Mouse (Mus musculus) embryonic facial prominence, embryonic 14.5 days (tissue): Measurements from ENCODE around the gene Nfx1. TPM values are rescaled to one million over a fixed set of nuclear protein-coding genes. Genes with fewer than 3 reads are reported as not detected.

Source experiments
- microRNA-seq: library from miRNA; unstranded; fragments of <30 nt; microRNA quantifications from one replicate; pipeline ENCODE4, GENCODE M21; 2016; ENCODE audit warnings: borderline number of aligned reads
- polyA plus RNA-seq: library from polyadenylated mRNA; unstranded; fragments of >200 nt; fragmentation: Nextera tagmentation; extraction: Ambion mirVana; gene quantifications from 2 replicates; pipeline ENCODE4 v1.2.1, GENCODE M21; 2014

Nfx1 gene
- polyA plus RNA-seq, 1 experiment from 2014 or later: 78.4 TPM

Small RNA genes within 50 kb of the gene (microRNA-seq; reads per million reads assigned to microRNA genes)
- 0.83 reads per million for gene Mir3094

Other genes with a start within 250 kb of the Nfx1 start
- gene Dnaja1, start 248.8 kb upstream of the Nfx1 start, polyA plus RNA-seq: 379 and 406 TPM in 2 replicates
- gene Smu1, start 213.0 kb upstream of the Nfx1 start, polyA plus RNA-seq: 126 and 136 TPM in 2 replicates
- 66.8 and 68.3 TPM in 2 replicates for gene B4galt1, start 116.9 kb upstream of the Nfx1 start, polyA plus RNA-seq
- gene Spink4, start 50.9 kb upstream of the Nfx1 start, polyA plus RNA-seq: 0.84 TPM in 1 of 2 replicates, not detected in the other
- gene Bag1, start 22.6 kb upstream of the Nfx1 start, polyA plus RNA-seq: 232 and 240 TPM in 2 replicates
- 103 TPM in 2 replicates for gene Chmp5, start 22.5 kb upstream of the Nfx1 start, polyA plus RNA-seq
- gene Aqp7, start 77.2 kb downstream of the Nfx1 start, polyA plus RNA-seq: 0.18 and 0.74 TPM in 2 replicates
- gene Aqp3, start 127.3 kb downstream of the Nfx1 start, polyA plus RNA-seq: 18.4 and 20.4 TPM in 2 replicates
- 24.9 and 29.4 TPM in 2 replicates for gene Nol6, start 153.5 kb downstream of the Nfx1 start, polyA plus RNA-seq
- gene Ube2r2, start 164.8 kb downstream of the Nfx1 start, polyA plus RNA-seq: 83.7 and 90.7 TPM in 2 replicates